Mouse (Mus musculus): ENCODE data around the gene Gm45234. TPM values are rescaled to one million over a fixed set of nuclear protein-coding genes. Genes with fewer than 3 reads are reported as not detected.

Gene Gm45234
- total and polyA plus RNA-seq, 3 experiments, result not detected

DNA sequence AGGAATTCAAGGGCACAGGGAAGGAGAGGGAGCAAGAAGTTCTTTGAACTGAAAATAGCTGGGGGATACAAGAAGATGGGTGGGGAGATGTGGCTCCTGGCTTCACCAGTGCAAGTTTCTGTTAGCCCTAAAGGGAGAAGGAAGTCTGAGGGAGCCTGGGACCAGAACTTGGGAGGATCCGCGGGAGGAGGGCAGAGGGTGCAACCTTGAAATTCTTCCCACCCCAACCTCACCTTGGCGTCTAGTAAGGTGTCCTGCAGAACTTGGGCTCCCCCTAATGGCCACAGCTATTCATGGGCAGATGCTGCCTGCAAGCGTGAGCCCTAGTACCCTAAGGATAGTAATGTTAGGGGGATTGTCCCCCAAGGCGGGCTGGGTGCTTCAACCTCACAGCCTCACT lies 3.4 kb upstream of the Gm45234 start:
- Histone ChIP-seq H3K4me2 (ENCODE audit: insufficient read depth, low read depth, poor library complexity, severe bottlenecking) (peak overlapping the region; percentile 79), H3K4me3 (replicated peaks in 1 of 3; ENCODE audit: low read depth in 2 of 3, low read length in 2 of 3, poor library complexity in 1 of 3) (peak overlapping the region in 1 of 3 experiments; percentile 12), H3K79me2 (replicated peaks; ENCODE audit: control insufficient read depth, extremely low read depth, insufficient read depth, poor library complexity, severe bottlenecking) (peaks cover 6% of the 10 kb centered on the region; the same call in 1 of the 2 replicates), H3K27ac (ENCODE audit: insufficient read depth, low read depth) (no peak overlapping the region), H3K9me3 (replicated peaks; ENCODE audit: low read length) (no peaks in the 10 kb centered on the region), H3K4me1 (ENCODE audit: control insufficient read depth in 1 of 2, insufficient read depth in 2 of 2) (peaks cover 5 to 38% of the 10 kb centered on the region in 2 experiments), H3K36me3 (replicated peaks in 1 of 2; ENCODE audit: control insufficient read depth in 1 of 2, insufficient read depth in 1 of 2, low read length in 1 of 2) (peaks cover 19 to 48% of the 10 kb centered on the region in 2 experiments), H3K9ac (ENCODE audit: insufficient read depth, low read depth) (peak overlapping the region; percentile 65), H3K27me3 (replicated peaks) (no peaks in the 10 kb centered on the region)
- dilution Hi-C loops (cut with MboI; ENCODE audit: extremely low pct_ligation_motif_present, extremely low pct_unique_long_range_greater_than_20kb, low sequenced_read_pairs) (no loop called here), in situ Hi-C loops (cut with MboI; ENCODE audit: low pct_ligation_motif_present, low pct_unique_long_range_greater_than_20kb, low sequenced_read_pairs) (no loop called here)
- TF ChIP-seq BHLHE40 (IDR thresholded peaks at IDR 0.05; ENCODE audit: low read depth, low read length) (no peak), POLR2A (IDR thresholded peaks at IDR 0.05; ENCODE audit: low read depth, low read length) (peak; percentile 43; the same call in 1 of the 2 replicates), HCFC1 (IDR thresholded peaks at IDR 0.05; ENCODE audit: low read depth, low read length) (peak; percentile 70), EP300 (IDR thresholded peaks at IDR 0.05; ENCODE audit: low read length) (no peak), POLR2AphosphoS2 (IDR thresholded peaks at IDR 0.05; ENCODE audit: low read depth, low read length) (peak; percentile 56; the same call in 1 of the 2 replicates), UBTF (IDR thresholded peaks at IDR 0.05; ENCODE audit: low read depth, low read length) (0 out of 2 replicates have a peak, but pooled peaks have one; percentile 40), ELF1 (IDR thresholded peaks at IDR 0.05; ENCODE audit: low read depth, low read length) (0 out of 2 replicates have a peak, but pooled peaks have one; percentile 18), KAT2A (IDR thresholded peaks at IDR 0.05; ENCODE audit: insufficient replicate concordance, low read length) (no peak), TBP (conservative IDR thresholded peaks at IDR 0.05; ENCODE audit: low read depth, low read length) (no peak), PAX5 (IDR thresholded peaks at IDR 0.05; ENCODE audit: low read length) (no peak), E2F4 (IDR thresholded peaks at IDR 0.05; ENCODE audit: insufficient replicate concordance, low read depth, low read length) (no peak), ZC3H11A (IDR thresholded peaks at IDR 0.05; ENCODE audit: low read depth, low read length) (no peak; the same call in 1 of the 2 replicates), ZKSCAN1 (IDR thresholded peaks at IDR 0.05; ENCODE audit: borderline replicate concordance, low read depth, low read length) (no peak), SMC3 (IDR thresholded peaks at IDR 0.05; ENCODE audit: low read depth, low read length) (peak; percentile 86), MYC (IDR thresholded peaks at IDR 0.05; ENCODE audit: low read depth, low read length) (peak; percentile 45; the same call in 1 of the 2 replicates), RCOR1 (conservative IDR thresholded peaks at IDR 0.05; ENCODE audit: low read depth, low read length) (no peak), MAFK (IDR thresholded peaks at IDR 0.05; ENCODE audit: insufficient replicate concordance, low read length) (no peak), NELFE (IDR thresholded peaks at IDR 0.05; ENCODE audit: low read depth, low read length) (no peak), MAX (IDR thresholded peaks at IDR 0.05; ENCODE audit: low read length) (no peak), CTCF (conservative IDR thresholded peaks at IDR 0.05 in 1 of 2, IDR thresholded peaks at IDR 0.05 in 1 of 2; ENCODE audit: low read depth in 2 of 2, low read length in 2 of 2) (peak; percentile 91 to 98), RAD21 (IDR thresholded peaks at IDR 0.05; ENCODE audit: low read depth, low read length) (peak; percentile 95), TCF12 (IDR thresholded peaks at IDR 0.05; ENCODE audit: low read depth, low read length) (0 out of 2 replicates have a peak, but pooled peaks have one; percentile 6), GABPA (IDR thresholded peaks at IDR 0.05; ENCODE audit: insufficient replicate concordance, low read depth, low read length) (no peak), USF2 (conservative IDR thresholded peaks at IDR 0.05; ENCODE audit: low read depth, low read length) (no peak), IRF4 (IDR thresholded peaks at IDR 0.05; ENCODE audit: low read depth, low read length) (peak; percentile 30; the same call in 1 of the 2 replicates)
- peak; percentile 91 for DNase-seq (ENCODE audit: extremely low read depth)

All from CH12.LX (cell line).